Mouse (Mus musculus) hindlimb bud, embryonic 11.5 days (tissue): ENCODE data around the gene Msx1.

Experiments used
- DNase-seq: peaks from one replicate; pipeline ENCODE4 v3.0.0-alpha.2; 2012; ENCODE audit warnings: low read depth, low spot score; ENCODE audit errors: extremely low spot score

Msx1 gene

DNA sequence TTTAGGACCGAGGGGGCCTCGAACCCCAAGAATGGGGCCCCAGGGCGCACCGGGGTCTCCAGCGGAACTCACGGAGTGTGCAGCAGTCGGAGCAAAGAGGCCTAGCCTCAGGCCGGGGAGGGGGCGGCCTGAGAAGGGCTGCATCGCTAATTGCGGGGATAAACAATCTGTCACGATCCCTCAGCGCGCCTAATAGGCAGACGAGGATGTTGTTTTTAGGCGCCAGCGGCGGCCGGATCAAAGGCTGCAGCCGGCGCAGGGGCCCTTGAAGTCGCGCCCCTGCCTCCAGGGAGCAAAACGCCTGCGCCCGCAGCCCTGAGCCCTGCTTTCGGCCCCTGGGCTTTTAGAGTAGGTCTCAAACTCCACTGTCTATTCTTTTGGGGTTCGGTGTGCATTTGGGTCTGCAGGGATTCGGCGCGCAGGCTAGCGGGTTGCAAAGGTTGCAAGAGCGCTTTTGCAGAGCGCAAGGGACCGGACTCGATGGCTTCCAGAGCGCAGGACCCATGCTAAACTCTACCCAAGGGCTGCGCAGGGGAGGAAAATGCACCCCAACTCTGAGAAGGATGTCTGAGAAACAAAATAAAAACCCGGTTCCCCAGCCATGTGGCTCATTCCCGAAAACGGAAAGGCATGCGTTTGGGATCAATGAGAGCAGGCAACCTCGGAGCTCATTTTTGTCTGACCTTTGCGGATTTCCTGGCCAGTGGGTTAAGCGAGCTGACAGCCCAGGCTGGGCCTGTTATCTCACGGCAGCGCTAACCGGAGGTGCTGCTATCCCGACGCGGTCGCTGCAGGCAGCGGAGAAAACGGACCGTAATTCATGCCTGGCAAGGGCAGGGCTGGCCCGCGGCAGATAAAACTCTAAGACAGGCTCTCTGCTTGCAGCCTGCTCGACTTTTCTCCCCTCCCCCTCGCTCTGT, 2.6 kb upstream of the Msx1 start:
- no peak for DNase-seq

DNA sequence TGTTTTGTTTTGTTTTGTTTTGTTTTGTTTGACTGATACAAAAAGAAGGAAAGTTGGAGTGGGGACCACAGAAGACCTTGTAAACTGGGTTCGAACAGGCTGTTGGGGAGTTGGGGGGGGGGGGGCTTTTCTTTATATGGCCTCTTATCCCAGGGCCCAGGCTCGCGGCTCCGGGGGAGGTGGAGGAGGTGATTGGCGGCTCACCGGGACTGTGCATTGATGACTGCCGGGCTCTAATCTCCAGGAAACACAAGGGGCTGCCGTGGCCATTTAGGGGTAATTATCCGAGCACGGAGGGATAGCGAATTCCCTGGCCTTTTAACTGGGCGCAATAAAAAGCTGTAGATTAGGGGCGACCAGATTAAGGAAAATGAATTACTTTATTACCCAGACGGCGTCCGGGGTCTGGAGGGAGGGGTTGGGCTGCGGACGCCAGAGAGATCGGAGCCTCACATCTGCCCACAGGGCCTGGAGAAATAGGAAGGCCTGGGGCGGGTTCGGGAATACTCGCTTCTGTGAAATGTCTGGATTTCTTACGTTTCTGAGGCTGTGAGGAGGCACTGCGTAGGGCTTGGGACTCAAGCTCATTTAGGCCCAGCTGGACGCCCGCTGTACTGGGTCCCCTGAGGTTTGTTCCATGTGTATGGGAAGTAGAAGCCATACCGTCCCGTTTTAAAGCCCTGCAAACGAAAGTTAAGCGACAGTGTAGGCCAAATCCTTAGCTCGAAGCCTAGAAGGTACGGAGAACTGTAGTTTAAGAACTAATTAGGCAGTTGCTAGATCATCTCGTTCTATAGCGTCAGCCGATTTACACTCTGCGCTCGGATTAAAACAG, 1.4 kb upstream of the Msx1 start:
- no peak for DNase-seq

DNA sequence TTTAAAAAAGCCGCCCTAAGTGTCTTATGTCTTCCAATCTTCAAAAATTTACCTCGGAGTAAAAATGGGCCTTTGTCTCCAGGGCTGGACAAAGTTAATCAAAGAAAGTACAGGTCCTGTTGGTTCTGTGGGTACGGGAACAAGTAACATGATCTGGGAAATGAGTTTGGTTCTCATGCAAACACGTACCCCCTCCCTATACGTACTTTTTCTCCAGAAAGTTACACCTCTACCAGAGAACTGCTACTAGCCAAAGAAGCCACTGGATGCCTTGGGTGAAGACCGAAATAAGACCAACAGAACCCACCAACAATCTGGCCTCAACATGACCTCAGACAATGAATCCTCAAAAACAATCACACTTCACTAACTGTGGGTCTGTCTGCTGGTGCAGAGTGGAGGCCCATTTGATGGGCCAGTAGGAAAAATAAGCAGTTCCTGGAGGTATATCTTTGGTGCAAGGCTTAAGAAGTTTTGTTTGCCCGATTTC, 773 bp upstream of the Msx1 start:
- DNase-seq: no peak

DNA sequence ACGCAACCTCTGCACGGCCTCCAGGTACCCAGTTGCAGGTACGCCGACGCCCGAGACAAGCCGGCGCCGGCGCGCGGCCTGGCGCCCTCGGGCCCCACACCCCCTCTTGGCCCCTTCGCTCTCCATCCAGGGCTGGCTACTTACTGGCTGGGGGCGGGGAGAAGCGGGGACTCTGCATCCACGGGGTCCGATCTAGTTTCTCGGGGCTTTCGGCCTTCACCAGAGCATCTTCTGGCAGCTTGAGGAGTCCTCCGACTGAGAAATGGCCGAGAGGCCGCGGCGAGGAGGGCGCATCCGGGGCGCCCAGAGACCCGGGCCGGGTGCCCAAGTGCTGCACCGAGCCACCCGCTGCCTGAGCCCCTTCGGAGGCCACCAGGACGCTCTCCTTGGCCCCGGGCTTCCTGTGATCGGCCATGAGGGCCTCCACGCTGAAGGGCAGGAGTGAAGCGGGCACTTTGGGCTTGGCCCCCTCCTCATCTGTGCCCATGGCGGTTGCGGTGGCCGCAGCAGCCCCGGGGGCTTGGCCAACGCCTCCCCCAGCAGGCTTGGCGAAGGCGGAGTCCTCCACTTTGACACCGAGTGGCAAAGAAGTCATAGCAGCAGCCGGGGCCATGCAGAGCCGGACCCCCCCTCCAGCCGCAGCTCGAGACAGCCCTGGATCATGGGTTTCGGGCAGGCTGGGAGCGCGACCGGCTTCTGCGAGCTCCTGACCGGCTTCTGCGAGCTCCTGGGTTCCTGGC, 492 bp downstream of the Msx1 start:
- DNase-seq: no peak

DNA sequence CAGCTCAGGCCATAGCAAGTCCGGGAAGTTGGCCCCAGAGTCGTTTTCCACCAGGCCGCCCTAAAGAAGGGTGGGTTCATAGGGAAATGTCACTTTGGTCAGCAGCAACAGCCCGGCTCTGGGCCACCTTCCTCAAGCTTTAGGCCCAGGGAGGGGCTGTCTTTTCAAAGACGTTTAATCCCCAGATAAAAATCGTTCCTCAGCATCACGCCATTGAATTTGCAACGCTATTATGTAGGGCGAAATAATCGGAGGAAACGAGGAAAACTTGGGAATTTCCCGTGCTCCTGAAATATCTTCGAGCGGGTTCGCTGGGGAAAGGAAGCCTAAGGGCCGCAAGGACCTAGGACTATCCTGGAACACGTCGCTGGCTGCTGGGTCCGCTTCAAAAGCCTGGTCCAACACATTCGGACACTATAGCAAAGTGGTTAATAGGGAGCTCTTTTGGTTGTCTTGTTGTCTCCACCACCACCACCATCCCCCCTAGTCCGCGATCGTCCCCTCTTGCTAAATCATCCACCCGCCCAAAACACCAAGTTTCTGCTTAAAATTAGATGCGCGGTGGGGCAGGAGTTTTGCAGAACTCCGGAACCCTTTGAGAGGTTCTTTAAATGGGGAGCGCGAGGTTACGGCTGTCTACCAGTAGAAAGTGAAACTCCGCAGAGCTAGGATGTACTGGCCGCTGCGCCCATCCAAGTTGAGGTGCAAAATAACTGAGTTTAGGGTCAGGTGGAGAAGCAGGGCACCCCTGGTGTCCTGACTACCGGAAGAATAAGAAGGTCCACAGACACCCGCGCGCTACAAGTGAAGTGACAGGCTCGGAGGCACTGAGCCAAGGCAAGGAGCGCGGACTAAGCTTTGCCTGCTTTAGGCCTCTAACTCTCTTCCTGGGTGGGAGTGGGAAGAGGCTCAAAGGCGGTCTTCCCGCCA, 1.3 kb downstream of the Msx1 start:
- DNase-seq: no peak

DNA sequence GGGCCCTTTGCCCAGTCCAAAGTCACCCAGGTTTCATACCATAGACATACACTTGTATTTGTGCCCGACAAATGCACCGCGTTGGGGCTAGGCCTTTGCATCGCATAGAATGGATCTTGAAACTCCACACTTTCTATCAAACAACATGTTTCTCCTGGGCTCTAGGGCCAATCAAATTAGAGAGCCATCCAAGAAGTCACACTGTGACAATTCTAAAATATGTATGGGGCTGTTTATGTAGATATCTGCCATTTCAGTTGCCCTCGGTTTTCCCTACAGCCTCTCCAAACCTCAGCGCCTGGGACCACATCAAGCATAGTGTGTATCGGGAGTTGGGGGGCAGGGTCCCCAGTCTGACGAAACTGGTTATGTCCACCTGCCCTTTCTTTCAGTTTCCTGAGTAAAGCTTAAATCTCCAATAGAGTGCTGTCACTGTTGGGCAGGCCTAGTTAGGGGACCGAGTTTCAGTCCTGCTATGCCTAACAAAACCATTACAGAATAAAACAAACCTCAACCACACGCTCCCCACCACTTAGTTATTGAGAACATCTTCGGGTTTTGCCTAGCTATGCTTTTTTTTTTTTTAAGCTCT, 2.2 kb downstream of the Msx1 start:
- DNase-seq: no peak

DNA sequence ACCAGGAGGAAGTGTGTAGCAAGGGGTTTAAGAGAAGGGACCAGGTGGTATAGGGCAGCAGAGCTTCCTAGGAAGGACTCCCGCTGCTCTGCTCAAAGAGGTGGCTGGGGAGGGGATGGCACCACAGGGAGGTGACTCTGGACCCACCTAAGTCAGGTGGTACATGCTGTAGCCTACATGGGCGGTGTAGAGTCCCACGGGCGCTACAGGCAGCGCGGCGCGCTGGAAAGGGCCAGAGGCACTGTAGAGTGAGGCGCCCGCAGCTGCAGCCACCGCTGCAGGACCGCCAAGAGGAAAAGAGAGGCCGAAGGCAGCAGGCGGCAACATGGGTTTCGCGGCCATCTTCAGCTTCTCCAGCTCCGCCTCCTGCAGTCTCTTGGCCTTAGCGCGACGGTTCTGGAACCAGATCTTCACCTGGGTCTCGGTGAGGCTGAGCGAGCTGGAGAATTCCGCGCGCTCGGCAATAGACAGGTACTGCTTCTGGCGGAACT, 3.2 kb downstream of the Msx1 start:
- no peak for DNase-seq

DNA sequence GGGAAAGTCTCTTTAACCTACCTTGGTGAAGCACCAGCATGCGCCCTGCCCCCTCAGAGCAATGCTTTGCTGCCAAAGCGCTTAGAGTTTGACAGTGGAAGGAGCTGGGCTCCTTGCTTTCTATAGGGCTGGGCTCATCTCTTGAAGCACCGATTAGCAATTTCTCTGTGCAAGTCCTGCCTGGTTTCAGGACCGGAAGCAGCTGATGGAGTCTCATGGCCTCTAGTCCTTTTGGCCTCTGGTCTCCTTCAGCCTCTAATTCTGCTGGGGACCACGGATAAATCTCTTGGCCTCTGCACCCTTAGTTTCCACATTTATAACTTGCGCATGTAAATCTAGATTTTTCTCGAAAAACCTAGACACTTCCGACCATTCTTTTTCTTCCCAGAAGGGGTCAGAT, 3.7 kb downstream of the Msx1 start:
- no peak for DNase-seq

DNA sequence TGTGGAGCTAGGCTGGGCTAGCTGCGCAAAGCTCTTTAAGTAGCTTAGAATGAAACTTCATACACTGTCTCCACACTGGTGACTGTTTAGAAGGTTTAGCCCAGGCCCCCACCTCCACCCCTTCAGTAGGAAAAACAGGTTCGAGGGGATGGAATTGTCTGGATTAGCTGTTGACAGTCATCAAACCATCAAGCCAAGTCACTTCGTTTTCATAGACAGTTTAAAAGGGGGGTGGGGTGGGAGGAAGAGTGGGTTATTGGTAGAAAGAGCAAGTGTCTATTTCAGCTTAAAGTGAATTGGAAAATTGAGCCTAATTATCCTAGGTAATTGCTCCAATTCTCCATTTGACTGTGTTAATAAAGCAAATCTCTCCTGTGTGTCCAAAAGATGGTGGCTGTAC, 4.4 kb downstream of the Msx1 start:
- DNase-seq: no peak

DNA sequence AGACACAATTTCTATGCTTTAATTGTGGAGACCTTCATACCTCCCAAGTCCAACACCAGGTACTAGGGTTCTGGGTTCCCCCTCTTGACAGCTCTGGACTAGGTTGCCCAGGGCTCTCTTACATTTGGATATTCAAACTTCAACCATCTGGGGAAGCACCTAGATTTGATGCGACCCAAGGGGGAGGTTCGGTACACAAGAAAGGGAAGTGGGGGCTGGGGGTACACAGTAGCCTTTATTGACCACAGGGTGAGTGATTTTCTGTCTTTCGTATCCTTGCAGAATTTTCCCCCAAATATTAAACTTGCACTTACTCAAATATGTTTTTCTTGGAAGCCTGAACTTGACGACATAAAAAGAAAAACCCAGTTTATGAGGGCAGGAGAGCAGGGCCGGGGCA, 4.8 kb downstream of the Msx1 start:
- no peak for DNase-seq

DNA sequence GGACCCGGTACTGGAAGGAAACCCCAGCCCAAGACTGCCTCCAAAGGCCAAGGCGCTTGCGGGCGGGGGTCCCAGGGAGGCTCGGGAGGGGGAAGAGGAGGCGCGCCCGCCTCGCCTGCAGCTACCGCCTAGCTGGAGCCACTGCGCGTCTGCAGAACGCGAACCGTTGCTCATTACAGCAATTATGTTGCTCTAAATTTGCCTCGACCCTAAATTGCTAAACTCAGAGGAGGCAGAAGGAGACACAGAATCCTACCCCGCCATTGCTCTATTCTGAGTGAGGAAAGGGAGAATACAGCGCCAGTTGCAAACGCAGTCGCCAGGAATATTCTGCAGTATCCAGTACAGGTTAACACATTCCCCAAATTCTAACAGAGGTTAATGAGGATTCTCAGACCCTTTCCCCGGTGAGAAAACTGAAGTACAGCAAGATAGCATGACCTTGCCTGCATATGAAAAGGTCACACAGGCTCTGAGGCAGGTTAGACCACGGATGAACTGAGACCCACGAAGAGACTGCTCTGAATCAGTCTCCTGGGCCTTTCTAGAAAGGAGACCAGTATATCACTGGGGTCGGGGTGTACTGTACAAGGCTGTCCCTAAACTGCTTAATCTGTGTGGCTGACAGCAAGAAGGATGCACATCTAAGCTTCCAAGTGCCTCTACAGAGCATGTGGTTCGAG, 5.7 kb downstream of the Msx1 start:
- DNase-seq: no peak

DNA sequence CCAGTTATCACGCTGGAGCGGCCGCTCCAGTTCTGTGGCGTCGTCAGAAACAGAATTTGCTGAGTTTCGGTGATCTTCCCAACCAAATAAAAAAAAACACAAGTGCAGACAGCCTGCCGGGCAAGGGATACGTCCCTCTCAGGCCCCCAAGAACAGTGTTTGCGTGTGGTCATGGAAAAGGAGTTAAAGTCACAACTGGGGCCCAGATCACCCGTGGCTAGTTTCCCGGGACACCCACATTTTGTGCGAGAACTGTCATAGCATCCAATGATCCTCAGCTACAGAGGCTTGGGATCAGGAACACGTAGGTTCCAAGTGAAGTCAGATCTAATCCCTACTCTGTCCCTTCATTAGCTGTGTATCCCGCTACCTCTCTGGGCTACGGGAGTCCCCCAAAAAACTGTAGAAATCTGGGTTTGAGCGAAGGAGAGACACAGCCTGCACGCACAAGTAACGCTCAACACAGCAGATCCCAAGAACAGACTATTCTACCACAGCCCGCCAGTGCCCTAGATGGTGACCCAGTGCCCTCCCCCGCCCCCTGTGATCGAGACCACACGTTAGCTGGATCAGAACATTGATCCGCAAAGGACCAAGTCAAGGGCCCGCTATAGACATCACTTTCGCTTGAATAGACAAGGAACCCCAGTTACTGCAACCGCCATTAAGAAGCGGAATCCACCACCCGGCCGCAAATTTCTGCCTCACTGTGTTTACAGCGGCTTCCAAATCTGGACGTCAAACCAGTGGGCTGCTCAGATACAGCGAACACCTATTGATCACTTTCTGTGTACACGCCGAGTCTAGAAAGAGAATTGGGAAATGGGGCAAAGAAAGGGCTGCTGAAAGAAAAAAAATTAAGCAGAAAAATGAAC, 6.5 kb downstream of the Msx1 start:
- no peak for DNase-seq

DNA sequence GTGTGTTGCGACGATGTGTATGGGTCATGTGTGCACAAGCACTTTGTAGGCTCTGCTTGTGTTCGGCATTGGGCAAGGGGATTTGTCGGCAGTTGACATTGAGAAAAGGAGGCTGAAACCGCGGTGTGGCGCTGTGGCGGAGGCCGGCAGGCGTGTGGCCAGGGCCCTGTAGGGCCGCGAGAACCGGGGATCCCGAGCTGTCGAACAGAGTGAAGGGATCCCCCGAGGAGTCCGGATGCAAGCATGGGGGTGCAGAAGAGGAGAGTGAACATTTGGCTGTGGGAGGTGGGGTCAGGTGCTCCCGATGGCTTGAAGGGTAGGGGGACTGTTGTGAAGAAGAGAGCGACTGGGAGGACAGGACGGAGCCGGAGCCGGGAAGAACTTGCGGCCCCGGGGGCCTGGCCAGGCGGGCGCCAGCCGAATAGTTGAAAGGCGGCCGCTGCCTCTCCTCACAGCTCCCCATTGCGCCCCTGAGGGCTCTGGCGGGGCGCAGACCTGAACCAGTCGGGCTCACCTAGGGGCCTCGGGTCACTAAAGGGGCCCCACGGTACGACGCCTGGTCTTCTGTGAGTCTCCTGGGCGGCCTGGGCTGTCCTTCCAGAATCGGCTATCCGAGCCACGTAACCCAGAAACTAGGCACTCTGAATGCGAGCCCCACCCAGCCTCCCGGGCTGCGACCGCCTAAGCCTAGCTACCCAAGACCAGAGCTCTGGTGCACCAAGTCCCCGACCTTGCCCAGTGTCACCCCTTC, 7.3 kb downstream of the Msx1 start:
- no peak for DNase-seq

DNA sequence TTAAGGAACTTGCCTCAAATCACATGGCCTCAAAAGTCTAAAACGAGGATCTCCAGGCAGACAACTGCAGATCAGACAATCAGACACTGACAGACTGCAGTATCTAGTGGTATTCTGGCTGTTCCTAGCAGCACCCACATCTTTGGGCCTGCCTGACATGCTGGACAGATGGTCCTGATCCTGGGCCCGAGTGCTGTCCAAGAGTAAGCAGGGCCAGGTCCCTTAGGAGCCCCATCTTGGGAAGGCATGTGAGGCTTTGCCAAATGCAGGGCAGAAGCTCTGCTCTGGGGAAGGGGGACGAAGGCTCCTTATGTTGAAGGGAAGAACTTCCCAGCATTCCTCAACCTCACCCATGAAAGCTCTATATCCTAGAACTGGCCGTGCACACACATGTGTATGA, 8.5 kb downstream of the Msx1 start:
- no peak for DNase-seq

DNA sequence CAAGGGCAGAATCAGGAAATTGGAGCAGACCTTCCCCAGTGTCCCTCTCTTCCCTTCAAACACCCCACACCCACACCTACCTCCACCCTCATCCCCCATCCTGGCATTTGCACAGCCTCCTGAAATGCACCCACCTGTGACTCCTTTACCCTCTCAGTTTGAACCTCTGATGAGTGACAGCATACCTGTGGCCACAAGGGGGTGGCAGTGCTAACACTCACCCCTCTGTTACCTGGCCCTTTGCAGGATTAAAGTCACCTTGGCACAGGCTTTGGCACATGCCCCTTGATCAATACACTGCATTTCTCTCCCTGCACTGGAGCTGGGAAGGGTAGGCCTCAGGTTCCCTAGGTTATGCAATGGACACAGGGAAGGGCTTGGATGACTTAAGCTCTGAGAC, 10.2 kb downstream of the Msx1 start:
- no peak for DNase-seq

DNA sequence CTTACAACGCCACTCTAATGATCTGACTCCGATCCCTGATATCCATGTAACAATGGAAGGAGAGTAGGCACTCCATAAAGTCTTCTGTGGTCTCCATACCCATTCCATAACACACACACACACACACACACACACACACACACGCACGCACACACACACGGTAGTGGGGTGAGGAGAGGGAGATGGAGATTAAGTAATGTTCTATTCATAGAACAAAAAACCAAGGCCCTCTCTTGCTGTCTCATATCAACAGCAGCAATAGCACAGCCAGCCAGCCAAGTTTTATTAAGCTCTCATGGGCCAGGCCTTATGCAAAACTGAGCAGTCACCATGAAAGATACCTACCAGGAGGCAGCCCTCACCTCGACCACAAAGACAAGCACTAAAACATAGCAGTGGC, 19.1 kb downstream of the Msx1 start:
- no peak for DNase-seq

DNA sequence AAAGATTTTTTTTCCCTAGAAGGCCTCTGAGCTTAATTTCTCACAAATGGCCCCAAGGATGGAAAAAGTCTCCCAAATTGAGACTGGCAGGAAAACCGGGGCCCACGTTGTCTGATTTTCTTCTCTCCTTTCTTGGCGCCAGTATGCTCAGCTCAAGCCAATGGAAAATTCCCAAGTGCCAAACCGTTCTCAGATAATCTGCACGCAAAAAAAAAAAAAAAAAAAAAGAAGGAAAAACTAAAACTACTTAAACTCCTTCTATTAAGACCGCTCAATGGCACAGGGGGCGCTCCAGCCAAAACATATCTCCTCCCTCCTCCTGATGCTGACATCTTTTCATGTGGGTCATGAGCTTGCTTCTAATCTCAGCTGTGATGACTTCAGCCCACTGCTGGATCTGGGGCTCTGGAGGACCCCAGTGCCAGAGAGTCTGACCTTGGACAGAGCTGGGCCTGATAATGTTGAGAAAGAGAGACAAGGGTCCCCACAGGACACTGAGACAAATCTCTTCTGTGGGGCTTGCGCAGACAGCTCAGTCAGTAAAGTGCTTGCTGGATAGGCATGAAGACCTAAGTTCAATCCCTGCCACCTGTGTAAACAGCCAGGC, 19.8 kb downstream of the Msx1 start:
- no peak for DNase-seq
